Mouse (Mus musculus) lung, adult 2 months (tissue): Measurements from ENCODE around the gene Wdr26.

Experiments used
- CTCF ChIP-seq: fragments of 200-500 bp; IDR thresholded peaks from 2 replicates; pipeline ENCODE4 v1.5.1; 2011; ENCODE audit warnings: mild to moderate bottlenecking, low read length, control low read depth; ENCODE audit not compliant: insufficient read depth
- POLR2A ChIP-seq: fragments of 200-500 bp; IDR thresholded peaks from 2 replicates; pipeline ENCODE4 v1.6.1; 2011; ENCODE audit warnings: low read depth, mild to moderate bottlenecking, control low read depth, low read length, borderline replicate concordance; ENCODE audit errors: extremely low read depth

- TF ChIP-seq CTCF (no peak), POLR2A (no peak)
Observed at GRCm38 (mm10) chr1:181146187-181146586, 65.6 kb downstream of the Wdr26 start.
